Mouse (Mus musculus): ENCODE measurements at regions not wholly inside any gene's neighbourhood (a gene's known extent, or its start where the extent isn't known, plus 50 kb on each side); places are given as distances from the start of the nearest gene placed in this dataset.

GRCm38 (mm10) chr4:153688441-153688840 is 205.8 kb upstream of the Ajap1 start:
- WGBS: 43% methylated on average over 8 of the region's 8 CpGs
- no peaks in the 10 kb centered on the region for H3K9me3 ChIP-seq
- H3K4me2 ChIP-seq (replicated peaks): no peak overlapping the region
- no peak overlapping the region for H3K27ac ChIP-seq
- no peak for ATAC-seq (ENCODE audit: low FRiP score, low read depth)
- no peak overlapping the region for H3K9ac ChIP-seq
- no peaks in the 10 kb centered on the region for H3K4me1 ChIP-seq
- no peak overlapping the region for H3K4me3 ChIP-seq
- H3K27me3 ChIP-seq (replicated peaks): 0 out of 2 replicates have a peak, but pooled peaks cover 5% of the 10 kb centered on the region
- H3K36me3 ChIP-seq: no peaks in the 10 kb centered on the region

- ATAC-seq (ENCODE audit: low FRiP score, low read depth): no peak
- Histone ChIP-seq H3K4me2 (replicated peaks) (no peak overlapping the region), H3K4me3 (no peak overlapping the region), H3K27me3 (replicated peaks) (peaks cover 16% of the 10 kb centered on the region), H3K9me3 (no peaks in the 10 kb centered on the region), H3K27ac (no peak overlapping the region), H3K36me3 (no peaks in the 10 kb centered on the region), H3K4me1 (peaks cover 16% of the 10 kb centered on the region), H3K9ac (no peak overlapping the region)
- WGBS: 86% methylated on average over 12 of the region's 12 CpGs
These were observed 211.3 kb upstream of the Ajap1 start for GRCm38 (mm10) chr4:153693881-153694280.

- Histone ChIP-seq H3K4me2 (replicated peaks) (peak overlapping the region; percentile 30), H3K36me3 (no peaks in the 10 kb centered on the region), H3K4me3 (no peak overlapping the region), H3K9ac (no peak overlapping the region), H3K4me1 (peaks cover 16% of the 10 kb centered on the region), H3K27ac (no peak overlapping the region), H3K9me3 (no peaks in the 10 kb centered on the region), H3K27me3 (replicated peaks) (peaks cover 16% of the 10 kb centered on the region)
- peak; percentile 95 for ATAC-seq (ENCODE audit: low FRiP score, low read depth)
- WGBS: 8% methylated on average over 14 of the region's 14 CpGs
These were observed 213.9 kb upstream of the Ajap1 start for GRCm38 (mm10) chr4:153696426-153697040.

- no peaks in the 10 kb centered on the region for H3K36me3 ChIP-seq
- H3K9ac ChIP-seq: no peak overlapping the region
- H3K27ac ChIP-seq: no peak overlapping the region
- no peak for ATAC-seq (ENCODE audit: low FRiP score, low read depth)
- H3K4me3 ChIP-seq: no peak overlapping the region
- no peak overlapping the region for H3K4me2 ChIP-seq (replicated peaks)
- peaks cover 4% of the 10 kb centered on the region; the same call in 1 of the 2 replicates for H3K27me3 ChIP-seq (replicated peaks)
- 73% methylated on average over 8 of the region's 8 CpGs for WGBS
- peaks cover 5% of the 10 kb centered on the region for H3K4me1 ChIP-seq
- no peaks in the 10 kb centered on the region for H3K9me3 ChIP-seq
These were observed 224.6 kb upstream of the Ajap1 start for GRCm38 (mm10) chr4:153707218-153707617.

GRCm38 (mm10) chr4:153714995-153715645 is 232.5 kb upstream of the Ajap1 start:
- Histone ChIP-seq H3K9me3 (no peaks in the 10 kb centered on the region), H3K36me3 (no peaks in the 10 kb centered on the region), H3K27me3 (replicated peaks) (peaks cover 4% of the 10 kb centered on the region; the same call in 1 of the 2 replicates), H3K4me2 (replicated peaks) (no peak overlapping the region), H3K27ac (no peak overlapping the region), H3K4me3 (no peak overlapping the region), H3K4me1 (peaks cover 18% of the 10 kb centered on the region), H3K9ac (no peak overlapping the region)
- WGBS: 53% methylated on average over 6 of the region's 6 CpGs
- ATAC-seq (ENCODE audit: low FRiP score, low read depth): 0 out of 2 replicates have a peak, but pooled peaks have one; percentile 13

- Histone ChIP-seq H3K36me3 (no peaks in the 10 kb centered on the region), H3K27me3 (replicated peaks) (no peaks in the 10 kb centered on the region), H3K4me3 (no peak overlapping the region), H3K9me3 (no peaks in the 10 kb centered on the region), H3K9ac (no peak overlapping the region), H3K27ac (no peak overlapping the region), H3K4me1 (peaks cover 17% of the 10 kb centered on the region), H3K4me2 (replicated peaks) (no peak overlapping the region)
- 70% methylated on average over 12 of the region's 12 CpGs for WGBS
- no peak for ATAC-seq (ENCODE audit: low FRiP score, low read depth)
These were observed 234.7 kb upstream of the Ajap1 start for GRCm38 (mm10) chr4:153717273-153717672.

- Histone ChIP-seq H3K9me3 (no peaks in the 10 kb centered on the region), H3K27ac (no peak overlapping the region), H3K9ac (no peak overlapping the region), H3K36me3 (no peaks in the 10 kb centered on the region), H3K4me3 (no peak overlapping the region), H3K27me3 (replicated peaks) (no peaks in the 10 kb centered on the region), H3K4me2 (replicated peaks) (no peak overlapping the region), H3K4me1 (peaks cover 10% of the 10 kb centered on the region; the same call in 1 of the 2 replicates)
- WGBS: 88% methylated on average over 14 of the region's 14 CpGs
- no peak for ATAC-seq (ENCODE audit: low FRiP score, low read depth)
These were observed 233.0 kb upstream of the A430005L14Rik start for GRCm38 (mm10) chr4:153724045-153724444.

- Histone ChIP-seq H3K36me3 (no peaks in the 10 kb centered on the region), H3K27ac (no peak overlapping the region), H3K9me3 (no peaks in the 10 kb centered on the region), H3K9ac (no peak overlapping the region), H3K4me1 (peaks cover 10% of the 10 kb centered on the region; the same call in 1 of the 2 replicates), H3K27me3 (replicated peaks) (no peaks in the 10 kb centered on the region), H3K4me2 (replicated peaks) (no peak overlapping the region), H3K4me3 (no peak overlapping the region)
- 53% methylated on average over 10 of the region's 10 CpGs for WGBS
- no peak for ATAC-seq (ENCODE audit: low FRiP score, low read depth)
These were observed 229.8 kb upstream of the A430005L14Rik start for GRCm38 (mm10) chr4:153727273-153727672.

- ATAC-seq (ENCODE audit: low FRiP score, low read depth): no peak
- Histone ChIP-seq H3K4me1 (peaks cover 10% of the 10 kb centered on the region; the same call in 1 of the 2 replicates), H3K27ac (no peak overlapping the region), H3K27me3 (replicated peaks) (no peaks in the 10 kb centered on the region), H3K9me3 (no peaks in the 10 kb centered on the region), H3K9ac (no peak overlapping the region), H3K36me3 (no peaks in the 10 kb centered on the region), H3K4me2 (replicated peaks) (no peak overlapping the region), H3K4me3 (no peak overlapping the region)
- WGBS: 22% methylated on average over 10 of the region's 10 CpGs
These were observed 229.1 kb upstream of the A430005L14Rik start for GRCm38 (mm10) chr4:153727896-153728422.

GRCm38 (mm10) chr4:153738088-153738487 is 218.9 kb upstream of the A430005L14Rik start:
- 86% methylated on average over 11 of the region's 11 CpGs for WGBS
- Histone ChIP-seq H3K27ac (no peak overlapping the region), H3K9me3 (0 out of 2 replicates have a peak, but pooled peaks cover 3% of the 10 kb centered on the region), H3K4me1 (no peaks in the 10 kb centered on the region), H3K36me3 (no peaks in the 10 kb centered on the region), H3K27me3 (replicated peaks) (no peaks in the 10 kb centered on the region), H3K4me3 (no peak overlapping the region), H3K9ac (no peak overlapping the region), H3K4me2 (replicated peaks) (no peak overlapping the region)
- no peak for ATAC-seq (ENCODE audit: low FRiP score, low read depth)

GRCm38 (mm10) chr4:153742241-153742640 is 214.8 kb upstream of the A430005L14Rik start:
- H3K27me3 ChIP-seq (replicated peaks): no peaks in the 10 kb centered on the region
- no peaks in the 10 kb centered on the region for H3K4me1 ChIP-seq
- no peaks in the 10 kb centered on the region for H3K9me3 ChIP-seq
- no peaks in the 10 kb centered on the region for H3K36me3 ChIP-seq
- ATAC-seq (ENCODE audit: low FRiP score, low read depth): no peak
- 93% methylated on average over 10 of the region's 10 CpGs for WGBS
- H3K27ac ChIP-seq: no peak overlapping the region
- H3K4me2 ChIP-seq (replicated peaks): no peak overlapping the region
- H3K9ac ChIP-seq: no peak overlapping the region
- no peak overlapping the region for H3K4me3 ChIP-seq

- no peak overlapping the region for H3K9ac ChIP-seq
- 0 out of 2 replicates have a peak, but pooled peaks cover 3% of the 10 kb centered on the region for H3K4me1 ChIP-seq
- no peaks in the 10 kb centered on the region for H3K27me3 ChIP-seq (replicated peaks)
- H3K9me3 ChIP-seq: no peaks in the 10 kb centered on the region
- no peak overlapping the region for H3K4me3 ChIP-seq
- H3K36me3 ChIP-seq: no peaks in the 10 kb centered on the region
- no peak for ATAC-seq (ENCODE audit: low FRiP score, low read depth)
- no peak overlapping the region for H3K4me2 ChIP-seq (replicated peaks)
- WGBS: 81% methylated on average over 6 of the region's 6 CpGs
- H3K27ac ChIP-seq: no peak overlapping the region
These were observed 204.2 kb upstream of the A430005L14Rik start for GRCm38 (mm10) chr4:153752791-153753190.
